Mouse (Mus musculus): ENCODE measurements around the gene Zfp872. TPM values are rescaled to one million over a fixed set of nuclear protein-coding genes. Genes with fewer than 3 reads are reported as not detected.
"Not testable (repeated sequence)": the region's sequence is repeated elsewhere in the genome, so short reads cannot be mapped to it uniquely, and the experiment has no call there.

Gene Zfp872
- total RNA-seq (2021) = 2.4 and 3.2 TPM in 2 replicates
- long read RNA-seq, partial matches to known transcripts = 0 of 1 reads
- long read RNA-seq, other reads (novel, unspliced or antisense) = 0 of 1 reads

DNA sequence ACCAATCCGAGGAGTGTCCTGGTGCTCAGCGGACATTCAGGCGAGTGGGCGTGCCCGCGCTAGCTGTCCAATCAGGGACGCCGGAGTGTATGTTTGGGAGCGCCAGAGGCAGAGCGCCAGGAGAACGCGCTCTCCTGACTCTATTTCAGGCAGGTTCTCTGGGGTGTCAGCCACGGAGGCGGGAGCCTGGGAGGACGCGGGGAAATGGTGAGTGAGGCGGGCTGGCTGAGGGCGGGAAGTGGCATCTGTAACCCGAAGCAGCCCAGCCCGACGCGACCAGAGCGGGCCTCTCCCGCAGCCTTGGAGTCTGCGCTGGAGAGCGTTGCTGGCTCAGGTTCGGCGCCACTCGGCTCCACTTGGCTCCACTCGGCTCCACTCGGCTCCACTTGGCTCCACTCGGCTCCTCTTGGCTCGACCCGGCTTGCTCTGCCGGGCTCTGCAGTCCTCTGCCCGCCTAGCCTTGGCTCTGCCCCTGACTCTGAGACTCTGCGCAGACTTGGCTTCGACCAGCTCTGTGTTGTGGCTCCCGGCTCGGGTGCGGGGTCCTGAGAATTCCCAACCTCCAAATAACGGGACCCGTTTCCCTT lies at the start of gene Zfp872:
TSS of gene Zfp872 (plus strand) at position 66 of the 587 bp plus-strand sequence.
- peak; percentile 76 for DNase-seq

DNA sequence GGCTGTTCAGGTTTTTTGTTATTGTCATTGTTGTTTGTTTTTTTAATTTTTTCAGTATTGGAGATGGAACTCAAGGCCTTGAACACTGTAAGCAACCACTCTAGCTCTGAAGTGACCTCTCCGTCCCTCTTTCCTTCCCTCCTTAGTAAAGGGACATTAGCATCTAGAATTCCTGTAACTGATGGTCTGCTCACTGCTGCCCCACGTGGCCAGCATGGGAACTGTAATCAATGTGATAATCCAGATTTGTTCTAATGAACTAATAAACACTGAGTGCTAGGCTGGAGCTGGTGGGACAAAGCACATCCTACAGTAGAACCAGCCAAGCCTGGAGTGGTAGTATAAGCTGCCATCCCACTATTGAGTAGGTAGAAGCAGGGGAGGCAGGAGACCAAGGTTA lies 49.4 kb upstream of the Zfp872 start:
- DNase-seq = no peak

DNA sequence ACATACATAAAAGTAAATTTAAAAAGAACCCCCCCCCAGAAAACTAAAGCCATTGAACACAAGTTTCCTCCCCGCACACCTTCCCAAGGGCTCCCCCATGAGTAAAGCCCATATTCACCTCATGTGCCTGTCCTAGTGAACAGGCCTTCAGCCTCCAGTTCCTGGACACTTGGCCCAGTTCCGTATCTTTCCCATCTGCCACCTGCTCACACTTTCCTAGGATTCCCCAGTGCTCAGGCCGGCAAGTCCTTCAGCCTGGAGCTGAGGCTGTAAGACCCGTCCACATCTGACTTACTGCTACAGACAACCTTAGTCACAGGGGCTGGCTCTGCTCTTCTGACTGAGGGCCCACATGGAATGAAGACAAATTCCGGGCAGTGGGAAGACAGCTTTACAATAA lies 48.1 kb upstream of the Zfp872 start:
- DNase-seq = no peak

DNA sequence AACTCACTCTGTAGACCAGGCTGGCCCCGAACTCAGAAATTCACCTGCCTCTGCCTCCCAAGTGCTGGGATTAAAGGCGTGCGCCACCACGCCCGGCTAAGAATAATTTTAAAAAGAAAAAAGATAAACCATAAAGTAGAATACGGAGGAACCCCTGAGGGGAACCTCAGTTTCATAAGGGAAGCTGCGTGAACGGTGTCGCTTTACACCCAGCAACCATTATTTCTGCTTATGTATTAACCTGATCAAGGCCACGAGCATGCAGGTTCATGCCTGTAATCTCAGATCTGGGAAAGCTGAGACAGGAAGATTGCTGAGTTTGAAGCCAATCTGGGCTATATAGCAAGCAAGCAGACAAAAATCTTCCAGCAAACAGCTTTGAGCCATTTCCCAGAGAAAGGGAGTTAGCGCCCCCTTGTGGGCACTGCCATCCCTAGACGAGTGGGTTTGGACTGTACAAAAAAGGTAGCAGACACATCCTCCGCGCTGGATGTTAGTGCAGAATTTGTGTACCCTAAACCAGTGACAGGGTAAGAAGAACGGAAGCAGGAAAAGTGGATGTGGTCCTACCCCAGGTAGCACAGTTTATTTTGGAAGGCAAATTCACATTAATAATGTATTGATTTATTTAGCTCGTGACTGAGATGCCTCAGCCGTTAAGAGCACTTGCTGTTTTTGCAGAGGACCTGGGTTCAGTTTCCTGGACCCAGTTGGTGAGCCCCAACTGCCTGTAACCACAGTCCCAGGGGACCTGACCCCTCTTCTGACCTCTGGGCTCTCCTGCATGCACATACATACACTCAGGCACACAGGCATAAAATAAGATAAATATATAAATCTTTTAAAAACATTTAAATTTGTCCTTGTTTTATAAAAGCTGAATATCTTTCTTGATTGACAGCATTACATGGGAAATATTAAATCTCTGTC lies 44.5 kb upstream of the Zfp872 start:
- peak; percentile 92 for DNase-seq

DNA sequence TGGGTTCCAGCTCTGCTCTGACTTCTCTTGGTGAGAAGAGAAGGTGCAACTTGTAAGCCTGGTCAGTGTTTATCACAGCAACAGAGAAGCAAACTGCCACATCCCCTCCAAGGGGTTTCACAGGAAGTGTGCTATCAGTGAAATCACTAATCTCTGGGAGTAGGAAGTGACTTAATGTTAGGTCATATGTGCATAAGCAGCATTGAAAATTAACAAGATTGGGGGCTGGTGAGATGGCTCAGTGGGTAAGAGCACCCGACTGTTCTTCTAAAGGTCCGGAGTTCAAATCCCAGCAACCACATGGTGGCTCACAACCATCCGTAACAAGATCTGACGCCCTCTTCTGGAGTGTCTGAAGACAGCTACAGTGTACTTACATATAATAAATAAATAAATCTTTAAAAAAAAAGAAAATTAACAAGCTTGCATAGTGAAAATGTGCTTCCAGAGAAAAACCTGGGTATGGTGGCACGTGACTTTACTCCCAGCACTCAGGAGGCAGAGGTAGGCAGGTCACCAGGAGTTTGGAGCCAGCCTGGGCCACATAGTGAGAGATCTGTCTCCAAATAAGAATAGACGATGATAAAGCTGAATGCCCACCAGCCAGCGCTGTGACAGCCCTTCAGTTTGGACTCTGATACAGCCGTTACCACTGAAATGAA lies 43.5 kb upstream of the Zfp872 start:
- no peak for DNase-seq

DNA sequence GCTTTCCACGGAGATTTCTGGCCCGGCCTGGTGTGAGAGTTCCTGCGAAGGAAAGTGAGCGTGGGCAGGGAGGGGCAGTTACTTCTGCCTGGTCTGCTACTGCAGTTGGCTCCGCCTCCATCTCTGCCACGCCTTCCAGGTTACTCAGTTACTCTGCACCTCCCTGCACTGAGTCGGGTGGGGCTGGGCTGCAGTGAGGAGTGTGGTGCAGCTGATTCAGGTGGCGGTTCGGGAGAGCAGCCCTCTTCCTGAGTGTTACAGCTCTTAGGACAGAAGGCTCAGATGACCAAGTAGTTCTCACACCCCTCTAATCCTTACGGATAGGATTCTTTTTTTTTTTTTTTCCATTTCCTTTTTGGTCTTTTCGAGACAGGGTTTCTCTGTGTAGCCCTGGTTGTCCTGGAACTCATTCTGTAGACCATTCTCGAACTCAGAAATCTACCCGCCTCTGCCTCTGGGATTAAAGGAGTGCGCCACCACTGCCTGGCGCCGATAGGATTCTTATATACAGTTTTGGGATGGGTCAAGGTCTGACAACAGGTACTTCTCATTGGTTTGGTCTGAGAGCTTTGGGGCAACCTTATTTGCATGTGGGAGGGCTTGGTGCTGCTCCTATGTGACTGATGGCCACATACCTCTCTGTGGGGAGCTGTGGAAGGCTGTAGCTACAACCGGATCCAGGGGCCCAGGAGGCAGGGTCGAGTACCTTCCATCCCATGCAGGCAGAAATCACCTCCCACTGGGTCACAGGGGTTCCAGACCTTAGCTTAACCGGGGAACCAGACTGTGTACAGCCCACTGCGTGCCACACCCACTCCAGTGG lies 38.3 kb upstream of the Zfp872 start:
- DNase-seq = no peak

DNA sequence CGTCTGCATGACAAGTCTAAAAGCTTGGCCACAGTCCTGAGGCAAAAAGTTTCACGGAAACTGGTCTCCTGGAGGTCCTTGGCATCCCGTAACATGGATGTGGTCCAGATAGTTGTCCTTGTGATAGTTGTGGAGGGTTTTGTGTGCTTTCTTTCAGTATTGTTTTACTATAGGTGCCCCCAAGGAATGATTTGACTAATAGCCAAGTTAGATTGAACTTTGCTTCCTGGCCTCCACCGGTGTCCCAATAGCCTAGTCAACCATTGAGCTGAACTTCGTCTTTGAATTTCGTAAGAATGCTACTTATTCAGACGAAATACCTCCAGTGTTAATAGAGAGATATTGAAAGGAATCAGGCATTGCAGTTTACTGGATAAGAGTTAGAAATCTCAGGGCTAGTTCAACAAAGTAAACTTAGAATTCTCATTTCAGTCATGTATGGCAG lies 37.6 kb upstream of the Zfp872 start:
- not testable (repeated sequence) for DNase-seq

DNA sequence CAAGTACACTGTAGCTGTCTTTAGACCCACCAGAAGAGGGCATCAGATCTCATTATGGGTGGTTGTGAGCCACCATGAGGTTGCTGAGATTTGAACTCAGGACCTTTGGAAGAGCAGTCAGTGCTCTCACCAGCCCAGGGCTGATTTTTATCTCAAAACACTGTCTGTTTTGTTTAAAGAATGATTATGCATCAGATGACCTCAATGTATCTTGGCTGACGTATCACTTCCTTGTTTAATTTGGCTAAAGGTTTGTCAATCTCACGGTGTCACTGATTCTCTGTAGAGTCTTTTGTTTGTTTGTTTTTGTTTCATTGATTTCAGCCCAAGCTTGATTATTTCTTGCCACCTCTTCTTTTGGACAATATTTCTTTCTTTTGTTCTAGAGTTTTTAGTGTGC lies 36.9 kb upstream of the Zfp872 start:
- DNase-seq = no peak

DNA sequence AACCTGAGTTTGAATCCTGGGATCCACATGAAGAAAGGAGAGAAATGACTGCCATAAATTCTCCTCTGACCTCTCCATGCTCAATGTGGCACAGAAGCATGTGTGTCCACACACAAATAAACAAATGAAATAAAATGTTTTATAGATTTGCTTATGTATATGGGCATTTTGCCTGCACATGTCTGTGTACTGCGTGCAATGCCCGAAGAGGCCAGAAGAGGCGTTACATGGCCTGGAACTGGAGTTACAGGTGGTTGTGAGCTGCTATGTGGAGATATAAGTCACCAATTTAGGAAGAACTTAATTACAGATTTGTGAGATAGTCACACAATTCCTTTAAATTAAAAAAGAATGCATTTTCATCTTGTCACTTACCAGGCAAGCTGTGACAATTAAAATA lies 34.1 kb upstream of the Zfp872 start:
- DNase-seq = no peak

DNA sequence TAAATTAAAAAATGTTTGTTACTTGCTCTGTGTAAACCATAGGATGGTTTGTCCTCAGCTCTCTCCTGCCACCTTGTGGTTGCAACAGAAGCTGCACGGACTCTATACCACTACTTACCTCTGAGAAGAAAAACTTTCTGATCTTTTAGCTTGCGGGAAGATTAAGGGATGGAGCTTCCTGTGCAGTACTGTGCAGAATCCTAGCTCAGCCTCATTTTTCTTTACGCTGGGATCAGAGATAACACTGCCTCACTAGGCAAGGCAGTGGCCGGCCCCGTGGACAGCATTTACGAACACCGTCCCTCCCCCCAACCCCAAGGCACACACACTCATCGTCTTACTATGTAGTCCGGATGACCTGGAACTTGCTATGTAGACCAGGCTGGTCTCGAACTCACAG lies 32.3 kb upstream of the Zfp872 start:
- DNase-seq = peak; percentile 62

DNA sequence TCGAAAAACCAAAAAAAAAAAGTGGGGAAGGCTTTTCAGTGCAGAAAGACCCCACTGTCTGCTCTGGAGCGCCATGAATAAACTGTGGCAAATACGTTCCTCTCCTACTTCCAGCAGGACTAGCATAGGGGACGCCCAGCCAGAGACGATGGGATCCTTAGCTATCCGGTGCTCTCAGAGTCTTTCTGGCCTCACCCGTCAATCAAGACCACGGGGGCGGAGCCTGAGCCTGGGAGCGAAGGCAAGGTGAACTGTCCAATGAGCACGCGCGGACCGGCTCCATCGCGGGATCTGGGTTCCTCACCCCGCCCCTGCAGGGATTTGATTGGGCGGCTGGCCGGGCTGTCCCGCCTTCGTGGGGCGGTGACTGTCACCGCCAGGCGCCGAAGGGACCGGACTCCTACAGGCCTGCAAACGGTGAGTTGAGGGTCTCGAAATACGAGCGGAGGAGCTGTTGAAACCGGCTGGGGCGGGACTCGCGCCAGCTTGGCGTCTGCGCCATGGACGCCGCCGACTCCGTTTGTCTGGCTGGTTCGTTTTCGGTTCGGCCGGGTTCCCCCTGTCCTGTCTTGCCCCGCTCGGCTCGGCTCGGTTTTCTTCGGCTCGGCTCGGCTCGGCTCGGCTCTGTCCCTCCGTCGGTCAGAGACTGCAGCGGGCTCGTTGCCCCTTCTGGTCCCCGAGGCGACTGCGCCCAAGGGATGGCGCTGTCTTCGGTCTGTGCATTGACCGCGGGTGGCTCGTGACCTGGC lies 31.2 kb upstream of the Zfp872 start, which contains the start of gene Pigyl:
TSS of gene Pigyl (plus strand) at position 350 of the 749 bp plus-strand sequence.
- DNase-seq = peak; percentile 99

DNA sequence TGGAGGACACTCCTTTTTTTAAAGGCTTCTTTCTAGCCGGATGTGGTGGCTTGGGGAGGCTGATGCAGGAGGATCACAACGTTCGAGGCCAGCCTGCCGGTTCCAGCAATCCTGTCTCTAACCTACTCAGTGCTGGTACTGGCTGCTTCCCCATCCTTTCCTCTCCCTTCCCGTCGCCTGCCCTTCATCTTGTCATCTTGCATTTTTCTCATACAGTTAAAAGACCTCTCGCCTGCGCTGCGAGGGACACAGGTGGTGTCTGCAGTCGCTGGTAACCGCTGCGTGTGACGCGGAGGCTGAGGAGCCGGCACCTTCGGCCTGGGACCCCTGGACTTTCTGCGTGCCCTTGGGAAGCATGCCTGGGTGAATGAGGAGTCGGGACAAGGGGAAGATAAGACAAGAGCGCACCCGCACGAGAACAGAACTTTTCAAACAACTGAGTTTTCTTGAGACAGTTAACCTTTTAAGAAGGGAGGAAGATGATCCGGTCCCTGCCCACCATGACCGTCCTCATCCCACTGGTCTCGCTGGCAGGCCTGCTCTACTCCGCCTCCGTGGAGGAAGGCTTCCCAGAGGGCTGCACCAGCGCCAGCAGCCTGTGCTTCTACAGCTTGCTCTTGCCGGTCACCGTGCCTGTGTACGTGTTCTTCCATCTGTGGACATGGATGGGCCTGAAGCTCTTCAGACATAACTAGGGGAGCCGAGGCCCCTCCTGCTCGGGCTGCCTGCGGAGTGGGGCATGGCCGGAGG lies 30.2 kb upstream of the Zfp872 start:
- DNase-seq = no peak

DNA sequence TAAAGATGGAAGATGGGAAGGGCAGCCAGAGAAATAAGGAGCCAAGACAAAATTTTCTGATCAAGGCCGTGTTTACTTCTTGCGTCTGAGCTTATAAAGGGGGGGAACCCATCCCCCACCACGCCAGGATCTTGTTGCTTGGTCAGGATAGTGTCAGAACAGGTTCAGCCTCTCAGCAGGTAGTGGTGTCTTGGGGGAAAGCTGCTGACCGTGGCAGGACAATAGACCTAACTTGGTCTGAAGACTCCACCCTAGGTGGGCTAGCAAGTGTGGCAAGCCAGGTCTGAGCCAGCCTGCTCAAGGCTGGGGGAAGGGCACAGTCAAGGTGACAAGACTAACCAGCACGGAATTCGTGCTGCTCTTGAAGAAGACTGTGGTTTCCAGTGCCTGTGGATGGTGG lies 26.6 kb upstream of the Zfp872 start:
- no peak for DNase-seq

DNA sequence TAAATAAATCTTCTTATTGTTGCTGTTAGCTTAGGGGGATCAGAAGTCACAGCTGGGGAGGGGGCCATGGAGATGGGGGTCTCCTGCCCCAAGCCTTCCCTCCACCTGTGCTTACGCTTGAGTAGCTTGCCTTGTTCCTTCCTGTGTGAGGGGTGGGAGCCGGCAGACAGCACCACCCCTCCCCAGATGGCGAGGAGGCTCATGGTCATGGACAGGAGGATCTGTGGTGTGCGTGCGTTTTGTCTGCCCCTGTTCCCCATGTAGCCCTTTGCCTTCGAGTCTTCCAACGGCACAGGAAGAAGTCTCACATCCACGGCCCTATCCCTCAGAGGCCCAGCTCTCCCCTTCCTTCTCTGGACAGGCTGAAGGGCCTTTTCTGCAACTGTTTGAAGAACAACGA lies 25.6 kb upstream of the Zfp872 start:
- DNase-seq = no peak

DNA sequence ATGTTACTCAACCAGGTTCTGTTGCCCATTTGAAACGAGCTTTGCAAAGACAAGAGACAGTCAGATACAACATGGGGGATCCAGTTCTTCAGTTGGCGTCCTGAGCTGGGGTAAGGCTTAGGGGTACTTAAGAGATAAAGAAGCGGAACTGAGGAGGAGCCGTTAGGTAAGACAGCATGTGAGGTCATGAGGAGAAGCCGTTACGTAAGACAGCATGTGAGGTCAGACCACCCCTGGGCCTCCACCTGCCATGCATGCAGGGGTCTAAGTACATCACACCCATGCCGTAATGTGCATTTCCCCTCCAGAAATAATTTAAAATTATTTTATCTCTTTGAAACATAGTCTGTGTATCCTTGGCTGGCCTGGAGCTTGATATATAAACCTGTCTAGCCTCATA lies 25.0 kb upstream of the Zfp872 start:
- no peak for DNase-seq

DNA sequence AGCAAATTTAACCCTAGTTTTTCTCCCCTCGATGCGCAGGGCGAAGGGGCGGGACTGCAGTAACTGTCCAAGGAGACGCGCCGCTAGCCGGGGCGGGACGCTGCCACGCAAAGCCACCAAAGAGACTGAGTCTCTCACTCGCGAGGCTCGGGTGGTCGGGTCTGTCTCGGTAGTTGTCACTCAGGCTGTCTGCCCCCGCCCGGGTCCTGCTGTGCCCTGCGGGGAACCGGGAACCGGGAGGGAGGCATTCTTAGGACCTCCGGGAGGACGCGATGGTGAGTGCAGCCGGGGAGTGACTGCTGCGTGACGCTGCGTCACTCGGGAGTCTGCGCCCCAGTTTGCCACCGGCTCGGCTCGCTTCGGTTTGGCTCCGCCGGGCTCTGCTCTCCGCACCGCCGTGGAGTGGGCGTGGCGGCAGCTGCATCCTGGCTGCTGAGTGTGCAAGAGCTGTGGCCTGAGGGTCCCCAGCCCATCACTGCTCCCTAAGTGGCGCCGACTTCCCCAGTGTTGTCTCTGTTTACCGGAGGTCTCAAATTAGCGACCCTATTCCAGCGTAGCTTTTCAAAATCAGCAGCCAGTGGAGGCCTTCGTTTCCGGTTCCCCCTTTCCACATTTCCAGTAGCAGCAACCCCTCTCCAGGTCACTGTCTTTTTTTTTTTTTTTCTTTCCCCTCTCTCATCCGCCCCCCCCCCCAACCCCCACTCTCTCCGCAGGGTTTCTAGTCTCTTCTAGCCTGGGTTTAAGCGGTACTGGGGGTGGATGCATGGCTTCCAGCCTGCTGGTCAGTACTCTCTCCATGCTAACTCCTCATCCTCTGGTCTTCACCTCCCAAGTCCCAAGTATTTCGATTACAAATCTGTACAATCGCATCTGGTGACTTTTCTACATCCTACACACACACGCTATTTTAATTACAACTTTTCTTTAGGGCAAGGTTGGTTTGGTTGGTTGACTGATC lies 22.9 kb upstream of the Zfp872 start:
- peak; percentile 58 for DNase-seq

DNA sequence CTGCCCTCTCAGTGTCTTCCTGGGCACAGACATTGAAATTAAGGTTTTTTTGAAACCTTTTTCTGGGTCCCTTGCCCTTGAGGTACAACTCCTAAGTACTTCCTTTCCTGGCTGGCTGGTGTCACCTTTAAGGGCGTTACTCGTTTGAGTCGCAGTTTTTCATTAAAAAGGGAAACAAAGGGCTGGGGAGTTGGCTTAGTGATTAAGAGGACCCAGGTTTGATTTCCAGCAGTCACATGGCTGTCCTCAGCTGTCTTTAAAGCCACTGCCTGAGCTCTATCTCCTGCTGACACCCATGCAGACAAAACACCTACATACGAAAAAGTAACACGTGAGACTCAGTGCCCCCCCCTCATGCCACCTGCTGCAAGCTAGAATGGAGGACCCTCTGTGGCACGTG lies 21.9 kb upstream of the Zfp872 start:
- no peak for DNase-seq

DNA sequence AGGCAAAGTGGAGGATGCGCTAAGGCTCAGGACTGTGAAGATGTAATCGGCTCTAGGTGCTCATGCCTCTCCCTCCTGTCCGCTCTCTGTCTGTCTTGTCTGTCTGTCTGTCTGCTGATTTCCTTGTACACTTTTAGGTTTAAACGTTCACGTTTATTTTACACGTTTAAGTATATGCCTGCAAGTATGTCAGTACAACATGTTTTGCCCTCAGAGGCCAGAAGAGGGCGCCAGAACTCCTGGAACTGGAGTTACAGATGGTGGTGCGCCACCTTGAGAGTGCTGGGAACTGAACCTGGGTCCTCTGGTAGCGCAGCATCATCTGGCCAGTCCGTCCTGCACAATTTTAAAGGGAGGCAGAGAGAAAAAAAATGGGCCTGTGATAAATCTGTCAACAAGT lies 21.2 kb upstream of the Zfp872 start:
- DNase-seq = no peak

DNA sequence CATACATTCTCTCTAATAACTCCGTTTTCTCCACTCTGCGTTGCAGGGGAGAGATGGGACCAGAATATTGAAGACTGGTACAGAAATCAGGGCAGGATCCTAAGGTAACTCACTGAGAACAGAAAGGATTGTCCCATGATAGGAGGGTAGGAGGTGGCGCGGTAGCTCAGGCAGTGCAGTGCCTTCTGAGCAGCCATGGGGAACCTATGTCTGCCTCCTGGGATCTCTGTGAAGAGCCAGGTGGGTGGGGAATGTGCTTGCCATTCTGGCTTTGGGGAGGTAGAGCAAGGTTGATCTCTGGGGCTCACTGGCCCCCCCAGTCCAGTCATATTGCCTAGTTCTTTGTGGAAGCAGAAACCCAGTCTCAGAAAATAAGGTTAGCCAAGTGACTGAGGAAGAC lies 20.1 kb upstream of the Zfp872 start:
- no peak for DNase-seq
